In the genomic region with DNA sequence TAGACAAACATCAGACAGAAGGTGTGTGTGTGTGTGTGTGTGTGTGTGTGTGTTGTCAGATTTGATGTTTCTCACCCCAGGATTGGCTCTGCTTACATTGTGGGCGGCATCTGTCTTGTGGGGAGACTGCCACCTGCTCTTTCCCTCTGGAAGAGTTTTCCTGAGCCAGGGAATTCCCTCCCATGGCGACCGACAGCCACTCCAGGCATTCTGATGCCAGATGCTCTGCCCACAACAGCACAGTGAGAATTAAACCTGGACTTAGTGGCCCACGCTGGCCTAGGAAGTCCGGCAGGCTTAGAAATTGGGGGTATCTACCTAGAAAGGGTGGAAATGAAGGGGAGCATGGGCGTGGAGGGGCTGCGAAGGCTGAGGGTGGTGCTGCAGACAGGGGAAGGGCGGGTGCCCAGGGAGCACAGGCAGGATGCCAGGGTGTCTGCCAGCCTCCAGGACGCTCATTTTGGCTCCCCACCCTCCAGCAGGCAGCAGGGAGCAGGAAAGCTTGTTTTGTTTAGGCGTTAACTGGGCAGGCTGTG, we compare ENCODE assay signal across 9 mouse cellular contexts. TPM values are rescaled to one million over a fixed set of nuclear protein-coding genes. Genes with fewer than 3 reads are reported as not detected.
DNase-seq lines count a peak whose midpoint lies in the region; ATAC-seq and TF ChIP-seq lines count a peak whose summit lies in the region.
"Had no signal": no experiment of that assay in that cellular context is flagged by ENCODE, and none has a peak within 500 bp of the region (broad histone marks: within the 10 kb centered on the region; RNA-seq: fewer than 3 reads in every experiment).

No protein-coding gene starts in this region.

- peak overlapping the region; percentile 5; the same call in 1 of the 2 replicates for H3K9ac ChIP-seq in ES-E14 (ENCODE audit: insufficient read depth, low read depth, low read length, poor library complexity, severe bottlenecking)
- H3K9ac ChIP-seq in lung, embryonic 16.5 days (ENCODE audit: low read length), result no peak overlapping the region

- ATAC-seq in cerebellum, adult (ENCODE audit: insufficient number of reproducible peaks, low FRiP score, low TSS enrichment), result peak; percentile 75; the same call in 1 of the 2 replicates
- ATAC-seq in lung, embryonic 16.5 days (ENCODE audit: low read depth), result peak; percentile 68

- DNase-seq in ES-E14 (ENCODE audit: low read depth, low spot score), result no peak
- DNase-seq in frontal cortex, postnatal 10 days (ENCODE audit: low spot score in 2 of 2), result peak; percentile 50 to 60
- peak; percentile 72 for DNase-seq in large intestine, adult 2 months (ENCODE audit: low read depth, low spot score)
- peak; percentile 58 to 73 for DNase-seq in right cerebral cortex, postnatal 36 days (ENCODE audit: low spot score in 2 of 2)
- DNase-seq in spleen, adult 12 weeks (ENCODE audit: low spot score), result no peak
- DNase-seq in ovary, postnatal 10 days (ENCODE audit: low spot score), result no peak

- H3K27ac ChIP-seq in ES-E14 (ENCODE audit: insufficient read depth, low read depth, low read length, poor library complexity, severe bottlenecking), result no peak overlapping the region
- no peak overlapping the region for H3K27ac ChIP-seq in lung, embryonic 16.5 days (ENCODE audit: low read length)
- H3K27ac ChIP-seq: kidney, postnatal 0 days had no signal

- no peaks in the 10 kb centered on the region for H3K9me3 ChIP-seq in ES-E14 (ENCODE audit: control insufficient read depth, insufficient read depth, low read depth, low read length)
- no peaks in the 10 kb centered on the region for H3K9me3 ChIP-seq in lung, embryonic 16.5 days (ENCODE audit: control insufficient read depth, low read length)

- peaks cover 2 to 5% of the 10 kb centered on the region in 2 experiments; a peak in 2 of 4 replicates for H3K4me1 ChIP-seq in ES-E14 (ENCODE audit: control insufficient read depth in 2 of 2, insufficient read depth in 2 of 2, low read length in 2 of 2, poor library complexity in 1 of 2)
- no peaks in the 10 kb centered on the region for H3K4me1 ChIP-seq in lung, embryonic 16.5 days (replicated peaks; ENCODE audit: control insufficient read depth, insufficient read depth, low read length)

- H3K36me3 ChIP-seq in ES-E14 (ENCODE audit: control insufficient read depth, insufficient read depth, low read length, poor library complexity, severe bottlenecking), result no peaks in the 10 kb centered on the region
- H3K36me3 ChIP-seq in lung, embryonic 16.5 days (ENCODE audit: control insufficient read depth, insufficient read depth, low read length), result no peaks in the 10 kb centered on the region

- H3K27me3 ChIP-seq in lung, embryonic 16.5 days (ENCODE audit: control insufficient read depth, insufficient read depth, low read depth, low read length), result no peaks in the 10 kb centered on the region

- WGBS in large intestine, adult 2 months, result 29% methylated on average over 10 of the region's 10 CpGs
- WGBS in lung, embryonic 16.5 days, result 56% methylated on average over 10 of the region's 10 CpGs

- in situ Hi-C loops in ES-E14 (cut with MboI; ENCODE audit: low sequenced_read_pairs in 2 of 2, unreplicated experiment in 2 of 2), result no loop called here

- H3K4me3 ChIP-seq in ES-E14 (ENCODE audit: insufficient read depth in 1 of 2, low read depth in 1 of 2, low read length in 2 of 2, poor library complexity in 1 of 2, severe bottlenecking in 1 of 2), result no peak overlapping the region; a peak in 1 of 4 replicates
- H3K4me3 ChIP-seq in lung, embryonic 16.5 days (ENCODE audit: low read length), result no peak overlapping the region

- no peak overlapping the region for H3K4me2 ChIP-seq in lung, embryonic 16.5 days (ENCODE audit: low read depth, low read length)

TF ChIP-seq in ES-E14, 5 proteins besides CTCF, POLR2A, EP300 and RAD21:
- TF ChIP-seq MAFK (IDR thresholded peaks at IDR 0.05; ENCODE audit: insufficient read depth, low read depth, low read length) (no peak), ZC3H11A (IDR thresholded peaks at IDR 0.05; ENCODE audit: borderline replicate concordance, low read depth, low read length) (no peak), CHD2 (IDR thresholded peaks at IDR 0.05; ENCODE audit: low read depth, low read length) (no peak), ZNF384 (IDR thresholded peaks at IDR 0.05; ENCODE audit: low read depth, low read length) (no peak), HCFC1 (IDR thresholded peaks at IDR 0.05; ENCODE audit: borderline replicate concordance, insufficient read depth, low read length) (no peak)
TF ChIP-seq in ES-E14: peak in this region for 0.

RNA-seq across cellular contexts. Expression of gene Fchsd2, which starts 8.6 kb away (rescaled TPM):
- 10.7 and 11.1 TPM in 2 replicates for total RNA-seq in ES-E14 (2012; rRNA removed)
- polyA plus RNA-seq in large intestine, adult 2 months (2012; rRNA removed), result 4.5 and 6.6 TPM in 2 replicates
- 21.8 and 22.3 TPM in 2 replicates for polyA plus RNA-seq in lung, embryonic 16.5 days (2015; fragmentation: Nextera tagmentation; extraction: Ambion mirVana)

Comparison
In these comparisons a context has a peak if more than half of its experiments do, and no peak if none do; other contexts are left out.
1. DNase-seq: peak in frontal cortex, postnatal 10 days (2 of 2), large intestine, adult 2 months (single experiment) and right cerebral cortex, postnatal 36 days (2 of 2); none in ES-E14 (single experiment), spleen, adult 12 weeks (single experiment) and ovary, postnatal 10 days (single experiment).